8 mouse cellular contexts compared by ENCODE assay signal in genomic region chr6:127453407-127454343, GRCm38 (mm10). TPM values are rescaled to one million over a fixed set of nuclear protein-coding genes. Genes with fewer than 3 reads are reported as not detected.
DNase-seq lines count a peak whose midpoint lies in the region; ATAC-seq and TF ChIP-seq lines count a peak whose summit lies in the region.

No protein-coding gene starts in this region.

- POLR2A ChIA-PET in Patski (lab: Charles Lee): interaction anchor here (1.7 kb wide), 1 partner anchor 8 kb away, joined by 7 read pairs; no protein-coding TSS in a partner anchor

- peaks cover 16% of the 10 kb centered on the region for H3K4me1 ChIP-seq in hindbrain, embryonic 14.5 days (replicated peaks; ENCODE audit: control insufficient read depth, insufficient read depth, low read length)

- no peaks in the 10 kb centered on the region for H3K36me3 ChIP-seq in hindbrain, embryonic 14.5 days (replicated peaks; ENCODE audit: control insufficient read depth, insufficient read depth)

- H3K4me2 ChIP-seq in hindbrain, embryonic 14.5 days (replicated peaks): peak overlapping the region; percentile 73

- peak overlapping the region; percentile 91 for H3K27ac ChIP-seq in hindbrain, embryonic 14.5 days

- peak overlapping the region; percentile 83 for H3K9ac ChIP-seq in hindbrain, embryonic 14.5 days

- in situ Hi-C loops in Patski (cut with MboI; ENCODE audit: low pct_unique_long_range_greater_than_20kb): loop anchor here (10.0 kb wide), 1 partner anchor 509 kb away; no protein-coding TSS in a partner anchor

- no peaks in the 10 kb centered on the region for H3K27me3 ChIP-seq in Patski
- no peaks in the 10 kb centered on the region for H3K27me3 ChIP-seq in hindbrain, embryonic 14.5 days (ENCODE audit: control insufficient read depth, insufficient read depth, low read length)

- peak; percentile 55 for DNase-seq in Patski (ENCODE audit: low read depth, low spot score)
- peak; percentile 93 to 94 for DNase-seq in cerebellum, postnatal 14 days
- DNase-seq in frontal cortex, postnatal 14 days (ENCODE audit: low spot score in 2 of 2): peak; percentile 89 to 90
- peak; percentile 93 for DNase-seq in hindbrain, embryonic 14.5 days (ENCODE audit: low spot score)
- peak; percentile 91 to 92 for DNase-seq in layer of hippocampus, postnatal 36 days
- peak; percentile 96 for DNase-seq in lung, postnatal 36 days
- peak; percentile 94 for DNase-seq in retina, postnatal 1 day
- peak; percentile 89 to 97 for DNase-seq in urinary bladder, adult 18-20 months (ENCODE audit: low spot score in 2 of 2)

- WGBS in hindbrain, embryonic 14.5 days: under 1% methylated on average over 68 of the region's 70 CpGs

- ATAC-seq in Patski: peak; percentile 96
- peak; percentile 97 for ATAC-seq in hindbrain, embryonic 14.5 days (ENCODE audit: low FRiP score)

- CTCF ChIA-PET in Patski (lab: Charles Lee): interaction anchor here (0.8 to 2.4 kb wide), 4 partner anchors 8 to 498 kb away, joined by 3 to 9 read pairs (median 4); partner anchors contain the start of gene Parp11

- TF ChIP-seq CTCF in Patski (IDR thresholded peaks at IDR 0.05): no peak

- peak overlapping the region; percentile 59 for H3K4me3 ChIP-seq in hindbrain, embryonic 14.5 days (replicated peaks; ENCODE audit: low read length)

- H3K9me3 ChIP-seq in hindbrain, embryonic 14.5 days (ENCODE audit: control insufficient read depth, low read length): no peaks in the 10 kb centered on the region

RNA-seq across cellular contexts. Expression of gene Parp11, which starts 7.0 kb away (rescaled TPM):
- polyA plus RNA-seq in Patski (2021): 17.2 TPM
- 85.8 and 95.7 TPM in 2 replicates for polyA plus RNA-seq in hindbrain, embryonic 14.5 days (2014; fragmentation: Nextera tagmentation; extraction: Ambion mirVana)
- 10 to 100 TPM; 32.1 to 40.1 TPM for total RNA-seq in layer of hippocampus, postnatal 36 days (2021)

Comparison
In these comparisons a context has a peak if more than half of its experiments do, and no peak if none do; other contexts are left out.
1. Peak in every context shown above with its lines: DNase-seq, ATAC-seq, H3K4me3 ChIP-seq and H3K27ac ChIP-seq.